Mouse (Mus musculus) adrenal gland, postnatal 0 days (tissue): Measurements from ENCODE around the gene Maea. TPM values are rescaled to one million over a fixed set of nuclear protein-coding genes. Genes with fewer than 3 reads are reported as not detected.

Experiments used
- polyA plus RNA-seq: library from polyadenylated mRNA; unstranded; fragments of >200 nt; fragmentation: Nextera tagmentation; extraction: Ambion mirVana; gene quantifications from 2 replicates; pipeline ENCODE4 v1.2.1, GENCODE M21; 2015

Maea gene
- 75.3 and 108 TPM in 2 replicates for polyA plus RNA-seq

DNA sequence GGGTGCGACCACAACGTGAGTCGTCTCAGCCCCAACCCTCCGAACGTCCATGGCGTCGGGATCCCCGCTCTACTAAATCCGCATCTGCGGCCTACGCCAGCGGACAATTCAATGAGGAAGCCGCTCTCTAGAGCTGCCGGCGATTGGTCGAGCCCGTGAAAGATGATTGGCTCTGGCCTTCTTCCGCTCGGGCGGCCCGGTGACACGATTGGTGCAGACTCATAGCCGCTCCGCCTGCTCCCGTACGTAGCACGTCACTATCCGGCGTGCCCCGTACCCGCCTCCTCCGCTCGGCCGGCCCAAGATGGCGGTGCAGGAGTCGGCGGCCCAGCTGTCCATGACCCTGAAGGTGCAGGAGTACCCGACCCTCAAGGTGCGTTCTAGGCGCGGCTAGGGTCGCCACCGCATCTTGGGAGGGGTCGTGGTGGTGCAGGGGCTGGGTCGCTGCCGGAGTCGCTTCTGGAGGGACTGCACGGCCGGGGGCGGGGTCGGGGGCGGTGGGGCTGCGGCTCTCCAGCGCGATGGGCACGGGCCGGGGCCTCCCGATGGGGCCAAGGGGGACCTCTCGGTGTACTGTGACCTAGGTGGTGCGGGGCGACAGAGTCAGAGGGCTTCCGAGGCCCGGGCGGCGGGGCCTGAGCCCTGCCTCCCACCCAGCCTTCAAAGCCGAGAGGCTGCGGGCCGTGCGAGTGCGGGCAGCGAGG, at the start of gene Maea:
Gene Maea (plus strand): TSS at position 237 of the 704 bp plus-strand sequence.

DNA sequence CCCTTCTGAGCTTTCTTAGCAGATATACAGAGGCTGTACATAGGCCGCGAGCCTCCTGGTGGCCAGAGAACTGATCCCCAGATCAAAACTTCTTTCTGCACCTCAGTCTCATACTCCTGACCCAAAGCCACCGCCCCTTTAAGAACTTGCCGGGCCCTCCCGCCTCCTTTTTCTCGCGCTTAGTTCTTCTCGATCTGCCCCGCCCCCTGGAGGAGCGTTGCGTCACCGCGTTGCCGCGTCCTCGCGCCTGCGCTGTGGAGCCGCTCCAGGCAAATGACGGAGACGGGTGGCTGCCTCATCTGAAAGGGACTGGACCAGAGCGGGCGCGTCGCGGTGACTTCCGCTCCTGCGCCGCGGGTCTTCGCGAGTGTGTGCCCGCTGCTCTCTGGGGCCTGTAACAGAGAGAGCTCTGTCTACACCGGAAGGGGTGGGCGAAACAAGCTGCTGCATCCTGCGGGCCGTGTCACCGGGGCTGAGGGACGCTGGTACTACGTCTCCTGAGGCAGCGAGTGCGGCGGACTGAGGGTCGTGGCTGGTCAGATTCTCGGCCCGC, 43.1 kb downstream of the Maea start, which contains the start of gene Uvssa:
Gene Uvssa (plus strand): TSS at position 248 of the 553 bp plus-strand sequence.

Other genes with a start within 250 kb of the Maea start
- gene Slc5a1, start 231.3 kb upstream of the Maea start, polyA plus RNA-seq, result 0.03 and 0.49 TPM in 2 replicates
- 16.2 and 33.4 TPM in 2 replicates for gene Spon2, start 117.1 kb upstream of the Maea start, polyA plus RNA-seq
- gene Ctbp1, start 60.5 kb upstream of the Maea start, polyA plus RNA-seq, result 169 and 194 TPM in 2 replicates
- 4.7 and 6.3 TPM in 2 replicates for gene Uvssa, start 43.0 kb downstream of the Maea start, polyA plus RNA-seq
- not detected in 2 replicates for gene Nkx1-1, start 98.5 kb downstream of the Maea start, polyA plus RNA-seq